19 mouse cellular contexts compared by ENCODE assay signal in genomic region chr10:87211046-87211445, GRCm38 (mm10).
A peak's percentile ranks its signal among the peaks of the same experiment; 100 is the strongest.
DNase-seq lines count a peak whose midpoint lies in the region; ATAC-seq and TF ChIP-seq lines count a peak whose summit lies in the region.
"Had no signal": no experiment of that assay in that cellular context is flagged by ENCODE, and none has a peak within 500 bp of the region (broad histone marks: within the 10 kb centered on the region; RNA-seq: fewer than 3 reads in every experiment).

No protein-coding gene starts in this region.

- H3K27ac ChIP-seq in forebrain, embryonic 10.5 days = no peak overlapping the region
- H3K27ac ChIP-seq in forebrain, postnatal 0 days (ENCODE audit: low read depth, low read length) = no peak overlapping the region
- H3K27ac ChIP-seq in midbrain, embryonic 11.5 days (ENCODE audit: low read depth, low read length) = no peak overlapping the region
- H3K27ac ChIP-seq: embryonic facial prominence, embryonic 13.5 days; heart, adult 2 months; heart, embryonic 15.5 days; hindbrain, embryonic 13.5 days had no signal

- H3K27me3 ChIP-seq in forebrain, embryonic 10.5 days (ENCODE audit: poor library complexity, severe bottlenecking) = no peaks in the 10 kb centered on the region
- H3K27me3 ChIP-seq in forebrain, postnatal 0 days (ENCODE audit: insufficient read depth, low read length) = no peaks in the 10 kb centered on the region
- no peaks in the 10 kb centered on the region for H3K27me3 ChIP-seq in midbrain, embryonic 11.5 days (ENCODE audit: control insufficient read depth, insufficient read depth, low read length)
- H3K27me3 ChIP-seq: embryonic facial prominence, embryonic 13.5 days; heart, embryonic 15.5 days; hindbrain, embryonic 13.5 days had no signal

- no peaks in the 10 kb centered on the region for H3K4me1 ChIP-seq in forebrain, embryonic 10.5 days
- H3K4me1 ChIP-seq in forebrain, postnatal 0 days (ENCODE audit: insufficient read depth) = no peaks in the 10 kb centered on the region
- H3K4me1 ChIP-seq in midbrain, embryonic 11.5 days (ENCODE audit: control insufficient read depth, insufficient read depth, low read length) = peaks cover 3% of the 10 kb centered on the region; the same call in 1 of the 2 replicates
- H3K4me1 ChIP-seq: embryonic facial prominence, embryonic 13.5 days; heart, embryonic 15.5 days; hindbrain, embryonic 13.5 days had no signal

- WGBS in forebrain, embryonic 10.5 days = 88% methylated on average over 4 of the region's 4 CpGs
- WGBS in forebrain, postnatal 0 days = 69% methylated on average over 4 of the region's 4 CpGs
- WGBS in midbrain, embryonic 11.5 days = 93% methylated on average over 4 of the region's 4 CpGs

- no peak overlapping the region for H3K9ac ChIP-seq in forebrain, postnatal 0 days
- no peak overlapping the region for H3K9ac ChIP-seq in midbrain, embryonic 11.5 days (ENCODE audit: low read length)
- H3K9ac ChIP-seq: embryonic facial prominence, embryonic 13.5 days; heart, embryonic 15.5 days; hindbrain, embryonic 13.5 days had no signal

- peak; percentile 40 for DNase-seq in layer of hippocampus, adult 11-12 months (ENCODE audit: low spot score)
- DNase-seq in layer of hippocampus, postnatal 25 days (ENCODE audit: extremely low spot score in 1 of 2, low spot score in 1 of 2) = no peak
- DNase-seq in layer of hippocampus, adult 18-20 months (ENCODE audit: low spot score in 2 of 2) = peak; percentile 30 to 71
- peak; percentile 57 for DNase-seq in layer of hippocampus, adult 9-11 months
- no peak for DNase-seq in forebrain, embryonic 10.5 days (ENCODE audit: extremely low spot score, low spot score)
- no peak for DNase-seq in forebrain, postnatal 0 days
- DNase-seq in midbrain, embryonic 11.5 days (ENCODE audit: low spot score, missing footprints) = no peak
- DNase-seq: adrenal gland, postnatal 10 days; cerebellum, adult 11-12 months; cerebellum, adult 9-10 months; cerebellum, postnatal 36 days; gastrocnemius, postnatal 14 days; heart, adult 2 months; heart, postnatal 14 days had no signal

- ATAC-seq in forebrain, postnatal 0 days = no peak; the same call in 1 of the 2 replicates
- no peak for ATAC-seq in midbrain, embryonic 11.5 days (ENCODE audit: low FRiP score)
- ATAC-seq: forebrain, embryonic 14.5 days had no signal

- no peak for TF ChIP-seq CTCF in forebrain, postnatal 0 days (IDR thresholded peaks at IDR 0.05; ENCODE audit: low read depth)

- H3K9me3 ChIP-seq in forebrain, embryonic 10.5 days = no peaks in the 10 kb centered on the region
- no peaks in the 10 kb centered on the region for H3K9me3 ChIP-seq in forebrain, postnatal 0 days (ENCODE audit: low read length)
- no peaks in the 10 kb centered on the region for H3K9me3 ChIP-seq in midbrain, embryonic 11.5 days (ENCODE audit: control insufficient read depth, low read length)
- H3K9me3 ChIP-seq: embryonic facial prominence, embryonic 13.5 days; heart, embryonic 15.5 days; hindbrain, embryonic 13.5 days had no signal

- no peaks in the 10 kb centered on the region for H3K36me3 ChIP-seq in forebrain, embryonic 10.5 days (replicated peaks)
- H3K36me3 ChIP-seq in forebrain, postnatal 0 days (ENCODE audit: insufficient read depth) = no peaks in the 10 kb centered on the region
- H3K36me3 ChIP-seq in midbrain, embryonic 11.5 days (ENCODE audit: control insufficient read depth, insufficient read depth, low read length) = no peaks in the 10 kb centered on the region
- H3K36me3 ChIP-seq: embryonic facial prominence, embryonic 13.5 days; heart, embryonic 15.5 days; hindbrain, embryonic 13.5 days had no signal

- no peak overlapping the region for H3K4me3 ChIP-seq in forebrain, embryonic 10.5 days
- no peak overlapping the region for H3K4me3 ChIP-seq in forebrain, postnatal 0 days (ENCODE audit: low read depth, low read length)
- no peak overlapping the region for H3K4me3 ChIP-seq in midbrain, embryonic 11.5 days (ENCODE audit: low read depth, low read length)
- H3K4me3 ChIP-seq: embryonic facial prominence, embryonic 13.5 days; heart, adult 2 months; heart, embryonic 15.5 days; hindbrain, embryonic 13.5 days had no signal

- H3K4me2 ChIP-seq in forebrain, postnatal 0 days (ENCODE audit: low read depth) = no peak overlapping the region
- no peak overlapping the region for H3K4me2 ChIP-seq in midbrain, embryonic 11.5 days
- H3K4me2 ChIP-seq: embryonic facial prominence, embryonic 13.5 days; heart, embryonic 11.5 days; heart, embryonic 15.5 days; hindbrain, embryonic 13.5 days had no signal

Comparison
In these comparisons a context has a peak if more than half of its experiments do, and no peak if none do; other contexts are left out.
1. DNase-seq: peak in layer of hippocampus, adult 11-12 months (single experiment), layer of hippocampus, adult 18-20 months (2 of 2) and layer of hippocampus, adult 9-11 months (single experiment); none in layer of hippocampus, postnatal 25 days (0 of 2), forebrain, embryonic 10.5 days (single experiment), forebrain, postnatal 0 days (single experiment) and midbrain, embryonic 11.5 days (single experiment).